Mouse (Mus musculus) heart, embryonic 15.5 days (tissue): ENCODE measurements at regions not wholly inside any gene's neighbourhood (a gene's known extent, or its start where the extent isn't known, plus 50 kb on each side); places are given as distances from the start of the nearest gene placed in this dataset.
A peak's percentile ranks its signal among the peaks of the same experiment; 100 is the strongest.

Experiments
- ATAC-seq: fragments of 200-750 bp; cut with Nextera tagmentation; replicated peaks from 2 replicates; pipeline ENCODE4 v1.8.0; 2017; ENCODE audit warnings: low read depth, moderate TSS enrichment; ENCODE audit not compliant: insufficient number of reproducible peaks, insufficient read depth, low FRiP score
- H3K27ac ChIP-seq: fragments of 300-500 bp; sonication (generic); 2 replicates; pipeline ENCODE4 v1.5.1; 2015; ENCODE audit warnings: mild to moderate bottlenecking, inconsistent platforms
- H3K27me3 ChIP-seq: fragments of 300-500 bp; sonication (generic); 2 replicates; pipeline ENCODE4 v1.6.1; 2015; ENCODE audit warnings: inconsistent platforms
- H3K36me3 ChIP-seq: fragments of 300-500 bp; sonication (generic); 2 replicates; pipeline ENCODE4 v1.6.1; 2015; ENCODE audit warnings: mild to moderate bottlenecking, inconsistent platforms
- H3K4me1 ChIP-seq: fragments of 300-500 bp; sonication (generic); replicated peaks from 2 replicates; pipeline ENCODE4 v1.6.1; 2015; ENCODE audit warnings: inconsistent platforms
- H3K4me2 ChIP-seq: fragments of 300-500 bp; sonication (generic); 2 replicates; pipeline ENCODE4 v1.6.1; 2015; ENCODE audit warnings: inconsistent platforms, mild to moderate bottlenecking, moderate library complexity
- H3K4me3 ChIP-seq: fragments of 300-500 bp; sonication (generic); 2 replicates; pipeline ENCODE4 v1.5.1; 2015; ENCODE audit warnings: mild to moderate bottlenecking, inconsistent platforms
- H3K9ac ChIP-seq: fragments of 300-500 bp; sonication (generic); 2 replicates; pipeline ENCODE4 v1.6.1; 2015; ENCODE audit warnings: mild to moderate bottlenecking, inconsistent platforms
- H3K9me3 ChIP-seq: fragments of 300-500 bp; sonication (generic); replicated peaks from 2 replicates; pipeline ENCODE4 v1.6.1; 2016; ENCODE audit warnings: inconsistent platforms
- WGBS: fragments of 180-500 bp; shearing (Covaris S2); methylation state at CpG from one replicate; pipeline ENCODE4 v1.1.7; 2015; ENCODE audit warnings: mixed read lengths; 5-methylcytosine and 5-hydroxymethylcytosine counted together

- ATAC-seq: no peak
- WGBS: 43% methylated on average over 4 of the region's 4 CpGs
- Histone ChIP-seq H3K27me3 (no peaks in the 10 kb centered on the region), H3K27ac (no peak overlapping the region), H3K36me3 (no peaks in the 10 kb centered on the region), H3K4me3 (no peak overlapping the region), H3K9ac (no peak overlapping the region), H3K4me2 (no peak overlapping the region), H3K9me3 (no peaks in the 10 kb centered on the region), H3K4me1 (no peaks in the 10 kb centered on the region)
These were observed 125.7 kb downstream of the 9530068E07Rik start for GRCm38 (mm10) chr11:52521879-52522278.

DNA sequence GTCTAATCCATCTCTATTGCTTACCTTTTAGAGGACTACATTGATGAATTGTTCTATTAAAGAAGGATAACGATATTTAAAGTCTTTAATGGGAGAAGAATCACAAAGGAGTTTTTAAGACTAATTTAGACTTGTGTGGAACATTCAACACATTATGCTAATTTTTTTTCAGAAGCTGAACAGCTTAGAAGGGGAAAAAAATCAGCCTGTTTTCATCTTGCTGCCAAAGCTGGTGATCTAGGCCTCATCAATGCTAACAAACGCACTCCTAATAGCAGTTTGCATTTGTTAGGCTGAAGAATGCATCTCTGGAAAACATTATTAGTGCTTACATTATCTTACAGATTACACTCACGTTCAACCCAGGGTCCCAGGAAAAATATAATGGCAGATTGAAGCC, 126.2 kb downstream of the 9530068E07Rik start:
- Histone ChIP-seq H3K9me3 (no peaks in the 10 kb centered on the region), H3K9ac (no peak overlapping the region), H3K27me3 (no peaks in the 10 kb centered on the region), H3K4me1 (no peaks in the 10 kb centered on the region), H3K4me2 (no peak overlapping the region), H3K4me3 (no peak overlapping the region), H3K27ac (no peak overlapping the region), H3K36me3 (no peaks in the 10 kb centered on the region)
- WGBS: 51% methylated on average over 3 of the region's 3 CpGs
- ATAC-seq: no peak

- Histone ChIP-seq H3K9me3 (no peaks in the 10 kb centered on the region), H3K4me2 (no peak overlapping the region), H3K27ac (no peak overlapping the region), H3K36me3 (no peaks in the 10 kb centered on the region), H3K27me3 (no peaks in the 10 kb centered on the region), H3K4me3 (no peak overlapping the region), H3K4me1 (no peaks in the 10 kb centered on the region), H3K9ac (no peak overlapping the region)
- WGBS: 47% methylated on average over 4 of the region's 4 CpGs
- ATAC-seq: no peak
These were observed 127.0 kb downstream of the 9530068E07Rik start for GRCm38 (mm10) chr11:52523191-52523590.

GRCm38 (mm10) chr11:52523671-52524070, 127.4 kb downstream of the 9530068E07Rik start:
- H3K4me2 ChIP-seq: no peak overlapping the region
- H3K4me3 ChIP-seq: no peak overlapping the region
- H3K9ac ChIP-seq: no peak overlapping the region
- ATAC-seq: no peak
- no peaks in the 10 kb centered on the region for H3K9me3 ChIP-seq
- 62% methylated on average over 2 of the region's 2 CpGs for WGBS
- no peaks in the 10 kb centered on the region for H3K36me3 ChIP-seq
- H3K4me1 ChIP-seq: no peaks in the 10 kb centered on the region
- no peak overlapping the region for H3K27ac ChIP-seq
- H3K27me3 ChIP-seq: no peaks in the 10 kb centered on the region

GRCm38 (mm10) chr11:52525446-52525845, 129.2 kb downstream of the 9530068E07Rik start:
- ATAC-seq: no peak
- no peaks in the 10 kb centered on the region for H3K27me3 ChIP-seq
- 51% methylated on average over 6 of the region's 6 CpGs for WGBS

GRCm38 (mm10) chr11:52526306-52526705, 130.1 kb downstream of the 9530068E07Rik start:
- WGBS: 67% methylated on average over 6 of the region's 6 CpGs
- H3K9me3 ChIP-seq: no peaks in the 10 kb centered on the region

More at GRCm38 (mm10) chr11:52525446-52525845, 129.2 kb downstream of the 9530068E07Rik start:
- H3K36me3 ChIP-seq: no peaks in the 10 kb centered on the region
- H3K4me1 ChIP-seq: no peaks in the 10 kb centered on the region
- no peak overlapping the region for H3K9ac ChIP-seq
- no peak overlapping the region for H3K4me2 ChIP-seq
- no peaks in the 10 kb centered on the region for H3K9me3 ChIP-seq
- no peak overlapping the region for H3K27ac ChIP-seq
- H3K4me3 ChIP-seq: no peak overlapping the region

GRCm38 (mm10) chr11:52533379-52533778, 137.2 kb downstream of the 9530068E07Rik start:
- no peak overlapping the region for H3K27ac ChIP-seq
- H3K9me3 ChIP-seq: no peaks in the 10 kb centered on the region
- no peaks in the 10 kb centered on the region for H3K27me3 ChIP-seq
- no peak overlapping the region for H3K9ac ChIP-seq
- no peak overlapping the region for H3K4me3 ChIP-seq
- peaks cover 28% of the 10 kb centered on the region for H3K4me1 ChIP-seq
- 46% methylated on average over 5 of the region's 5 CpGs for WGBS
- H3K4me2 ChIP-seq: no peak overlapping the region
- no peak; the same call in 1 of the 2 replicates for ATAC-seq
- H3K36me3 ChIP-seq: no peaks in the 10 kb centered on the region

More at GRCm38 (mm10) chr11:52526306-52526705, 130.1 kb downstream of the 9530068E07Rik start:
- Histone ChIP-seq H3K27ac (no peak overlapping the region), H3K4me2 (no peak overlapping the region), H3K9ac (no peak overlapping the region), H3K27me3 (no peaks in the 10 kb centered on the region), H3K4me3 (no peak overlapping the region), H3K36me3 (no peaks in the 10 kb centered on the region), H3K4me1 (no peaks in the 10 kb centered on the region)
- ATAC-seq: no peak

DNA sequence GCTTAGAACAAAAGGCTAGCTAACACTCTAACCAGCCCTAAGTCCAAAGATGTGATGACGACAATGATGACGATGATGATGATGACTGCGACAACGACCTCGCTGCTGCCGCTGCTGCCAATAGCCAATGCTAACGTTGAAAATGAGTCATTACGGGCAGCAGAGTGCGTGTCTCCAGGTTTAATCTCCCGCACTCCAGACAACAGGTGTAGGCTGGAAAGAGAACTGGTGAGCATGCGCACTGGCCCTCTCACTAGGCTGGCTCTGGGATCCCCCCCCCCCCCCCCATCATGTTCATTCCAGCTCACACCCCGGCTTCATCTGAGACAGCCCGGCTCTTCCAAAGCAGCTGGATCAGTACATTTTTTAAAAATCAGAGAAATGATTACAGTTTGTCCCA, 138.4 kb downstream of the 9530068E07Rik start:
- 40% methylated on average over 13 of the region's 13 CpGs for WGBS
- H3K4me2 ChIP-seq: peak overlapping the region; percentile 20; the same call in 1 of the 2 replicates
- H3K4me3 ChIP-seq: no peak overlapping the region
- H3K27me3 ChIP-seq: no peaks in the 10 kb centered on the region
- H3K9me3 ChIP-seq: no peaks in the 10 kb centered on the region
- ATAC-seq: no peak
- H3K9ac ChIP-seq: no peak overlapping the region
- H3K4me1 ChIP-seq: peaks cover 28% of the 10 kb centered on the region
- no peaks in the 10 kb centered on the region for H3K36me3 ChIP-seq
- H3K27ac ChIP-seq: no peak overlapping the region

- Histone ChIP-seq H3K4me2 (no peak overlapping the region), H3K36me3 (no peaks in the 10 kb centered on the region), H3K9me3 (no peaks in the 10 kb centered on the region), H3K4me1 (peaks cover 28% of the 10 kb centered on the region), H3K9ac (no peak overlapping the region), H3K4me3 (no peak overlapping the region), H3K27me3 (no peaks in the 10 kb centered on the region), H3K27ac (no peak overlapping the region)
- WGBS: 83% methylated on average over 2 of the region's 2 CpGs
- ATAC-seq: no peak
These were observed 140.0 kb downstream of the 9530068E07Rik start for GRCm38 (mm10) chr11:52536211-52536610.

DNA sequence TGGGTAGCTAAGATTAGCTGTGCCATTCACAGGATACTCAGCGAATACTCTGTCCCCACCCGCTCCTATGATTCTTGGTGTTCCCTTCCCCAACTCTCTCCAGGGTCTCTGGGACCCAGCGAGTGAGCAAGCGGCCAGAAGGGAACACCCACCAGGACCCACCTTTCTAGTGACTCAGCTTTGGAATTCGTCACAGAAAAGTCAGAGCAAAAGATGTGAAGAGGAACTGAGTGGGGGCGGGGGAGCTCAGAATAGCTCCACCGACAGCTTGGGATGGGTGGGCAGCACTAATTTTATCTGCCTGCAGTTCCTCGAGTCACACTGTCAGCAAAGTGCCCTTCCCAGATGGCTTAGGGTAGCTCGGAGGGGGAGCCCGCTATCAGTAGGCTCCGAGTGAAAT, 140.6 kb downstream of the 9530068E07Rik start:
- peak overlapping the region; percentile 43 for H3K4me2 ChIP-seq
- H3K36me3 ChIP-seq: no peaks in the 10 kb centered on the region
- no peak overlapping the region for H3K4me3 ChIP-seq
- H3K27me3 ChIP-seq: no peaks in the 10 kb centered on the region
- H3K9ac ChIP-seq: no peak overlapping the region
- no peak overlapping the region; the same call in 1 of the 2 replicates for H3K27ac ChIP-seq
- peaks cover 26% of the 10 kb centered on the region for H3K4me1 ChIP-seq
- 35% methylated on average over 11 of the region's 11 CpGs for WGBS
- no peaks in the 10 kb centered on the region for H3K9me3 ChIP-seq
- no peak; the same call in 1 of the 2 replicates for ATAC-seq

DNA sequence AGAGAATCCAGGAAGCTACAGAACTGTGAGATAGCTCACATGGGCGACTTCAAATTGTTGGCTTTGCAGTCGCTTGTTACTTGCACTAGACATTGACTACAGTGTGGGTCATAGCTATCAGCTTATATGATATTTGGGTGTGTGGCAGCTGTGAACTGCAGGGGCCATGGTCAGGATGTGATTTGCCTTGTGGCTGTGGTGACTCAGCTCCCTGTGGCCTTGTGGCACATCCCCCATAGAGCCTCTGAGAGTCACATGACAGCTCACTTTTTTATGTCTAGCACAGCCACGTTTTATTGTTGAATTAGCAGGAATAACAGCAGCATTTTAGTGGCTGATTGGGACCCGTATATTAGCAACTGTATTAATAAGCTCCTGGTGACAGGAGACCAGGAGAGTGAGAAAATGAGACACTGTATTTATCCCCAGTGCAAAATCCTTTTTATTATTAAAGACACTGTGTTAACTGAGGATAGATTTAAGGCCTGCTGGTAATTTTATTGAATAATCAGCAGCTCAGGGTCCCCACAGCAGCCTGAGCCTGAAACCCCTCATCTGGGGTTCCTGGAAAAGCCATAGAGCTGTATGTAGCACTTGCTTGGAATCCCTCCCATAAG, 141.7 kb downstream of the 9530068E07Rik start:
- WGBS: 72% methylated on average over 4 of the region's 4 CpGs
- Histone ChIP-seq H3K27me3 (no peaks in the 10 kb centered on the region), H3K27ac (no peak overlapping the region), H3K4me3 (no peak overlapping the region), H3K4me2 (no peak overlapping the region), H3K36me3 (no peaks in the 10 kb centered on the region), H3K9ac (no peak overlapping the region), H3K4me1 (peaks cover 26% of the 10 kb centered on the region), H3K9me3 (no peaks in the 10 kb centered on the region)
- no peak for ATAC-seq

GRCm38 (mm10) chr11:52541210-52541609, 145.0 kb downstream of the 9530068E07Rik start:
- ATAC-seq: no peak
- no peak overlapping the region for H3K27ac ChIP-seq
- 58% methylated on average over 5 of the region's 5 CpGs for whole genome bisulfite sequencing
- H3K4me2 ChIP-seq: no peak overlapping the region
- H3K36me3 ChIP-seq: no peaks in the 10 kb centered on the region
- H3K27me3 ChIP-seq: no peaks in the 10 kb centered on the region
- no peak overlapping the region for H3K9ac ChIP-seq
- peaks cover 10% of the 10 kb centered on the region for H3K4me1 ChIP-seq
- no peaks in the 10 kb centered on the region for H3K9me3 ChIP-seq
- H3K4me3 ChIP-seq: no peak overlapping the region
